Mouse (Mus musculus): ENCODE measurements around the gene Cgnl1.

- TF ChIP-seq POLR2A (IDR thresholded peaks at IDR 0.05; ENCODE audit: low read depth, low read length) (no peak), CTCF (IDR thresholded peaks at IDR 0.05; ENCODE audit: borderline replicate concordance, insufficient read depth, low read length) (no peak)
Measured at GRCm38 (mm10) chr9:71733559-71733958, 37.8 kb downstream of the Cgnl1 start.

Measured in embryonic fibroblast, embryonic 13.5 days (primary cell).